Mouse (Mus musculus): ENCODE measurements around the gene Pvr. TPM values are rescaled to one million over a fixed set of nuclear protein-coding genes. Genes with fewer than 3 reads are reported as not detected.

The Pvr gene
- total RNA-seq, 2 experiments from 2014 or later: 4.3 to 7.6 TPM

GRCm38 (mm10) chr7:19871943-19872601 lies 48.9 kb downstream of the Pvr start:
- DNase-seq (ENCODE audit: low spot score): no peak

GRCm38 (mm10) chr7:19871137-19871621 lies 49.8 kb downstream of the Pvr start:
- DNase-seq (ENCODE audit: low spot score): no peak

- no peak for DNase-seq (ENCODE audit: low spot score)
These were observed 53.1 kb downstream of the Pvr start for GRCm38 (mm10) chr7:19867751-19868399.

GRCm38 (mm10) chr7:19866490-19866889 lies 54.5 kb downstream of the Pvr start:
- no peak for DNase-seq (ENCODE audit: low spot score)

- no peak for DNase-seq (ENCODE audit: low spot score)
These were observed 55.5 kb downstream of the Pvr start for GRCm38 (mm10) chr7:19865246-19866036.

GRCm38 (mm10) chr7:19864241-19864640 lies 56.7 kb downstream of the Pvr start:
- DNase-seq (ENCODE audit: low spot score): no peak

GRCm38 (mm10) chr7:19861199-19861598 lies 59.8 kb downstream of the Pvr start, which contains the start of gene Ceacam16:
TSS of gene Ceacam16 (minus strand) at chr7:19861299.
- DNase-seq (ENCODE audit: low spot score): no peak

GRCm38 (mm10) chr7:19859740-19860139 lies 61.2 kb downstream of the Pvr start:
- DNase-seq (ENCODE audit: low spot score): no peak

GRCm38 (mm10) chr7:19856283-19856682 lies 64.7 kb downstream of the Pvr start:
- no peak for DNase-seq (ENCODE audit: low spot score)

GRCm38 (mm10) chr7:19855663-19856062 lies 65.3 kb downstream of the Pvr start:
- DNase-seq (ENCODE audit: low spot score): no peak

Other genes with a start within 250 kb of the Pvr start
- gene Apoc2, start 243.2 kb downstream of the Pvr start, total RNA-seq (2021): under 1 TPM in 1 of 2 experiments, not detected in 1; 0.74 TPM
- gene Gm44805, start 239.7 kb downstream of the Pvr start, total RNA-seq (2021): not detected
- gene Apoc4, start 239.7 kb downstream of the Pvr start, total RNA-seq (2021): under 1 TPM in 1 of 2 experiments, not detected in 1; 0.95 TPM
- 1 to 10 TPM in 1 of 2 experiments, under 1 TPM in 1; 0.84 to 4.3 TPM for gene Apoc1, start 228.5 kb downstream of the Pvr start, total RNA-seq (2021)
- gene Apoe, start 222.0 kb downstream of the Pvr start, total RNA-seq (2021): 10 to 100 TPM; 59.5 to 87.1 TPM
- gene Tomm40, start 205.7 kb downstream of the Pvr start, total RNA-seq (2021): 10 to 100 TPM; 40.8 to 44.0 TPM
- 1 to 10 TPM in 1 of 2 experiments, under 1 TPM in 1; 0.64 to 2.0 TPM for gene Nectin2, start 170.7 kb downstream of the Pvr start, total RNA-seq (2021)
- 10 to 100 TPM; 17.4 to 28.5 TPM for gene Bcam, start 150.1 kb downstream of the Pvr start, total RNA-seq (2021)
- gene Cblc, start 124.4 kb downstream of the Pvr start, total RNA-seq (2021): not detected
- 1 to 10 TPM; 1.0 to 2.0 TPM for gene Bcl3, start 98.4 kb downstream of the Pvr start, total RNA-seq (2021)
- not detected for gene Gm19345, start 69.2 kb downstream of the Pvr start, total RNA-seq (2021)
- gene Ceacam16, start 59.9 kb downstream of the Pvr start, total RNA-seq (2021): not detected
- not detected for gene Ceacam19, start 33.2 kb downstream of the Pvr start, total RNA-seq (2021)
- not detected for gene Igsf23, start 29.6 kb upstream of the Pvr start, total RNA-seq (2021)
- not detected for gene Ceacam20, start 44.3 kb upstream of the Pvr start, total RNA-seq (2021)
- not detected for gene Nlrp9b, start 70.3 kb upstream of the Pvr start, total RNA-seq (2021)
- gene Vmn1r91, start 178.5 kb upstream of the Pvr start, total RNA-seq (2021): not detected
- gene Gm16442, start 201.4 kb upstream of the Pvr start, total RNA-seq (2021): not detected
- gene Vmn1r93, start 217.9 kb upstream of the Pvr start, total RNA-seq (2021): not detected
- not detected for gene Vmn1r94, start 247.2 kb upstream of the Pvr start, total RNA-seq (2021)

Data from gastrocnemius, adult 18-20 months (tissue).